Mouse (Mus musculus) embryonic fibroblast, embryonic 13.5 days (primary cell): ENCODE data around the gene Gm8126.
"Not testable (repeated sequence)": the region's sequence is repeated elsewhere in the genome, so short reads cannot be mapped to it uniquely, and the experiment has no call there.

Experiments
- CTCF ChIP-seq: IDR thresholded peaks from 2 replicates; pipeline ENCODE4 v1.5.1; 2011; ENCODE audit warnings: mild to moderate bottlenecking, control low read depth, low read length, moderate library complexity, borderline replicate concordance; ENCODE audit not compliant: insufficient read depth
- POLR2A ChIP-seq: IDR thresholded peaks from 2 replicates; pipeline ENCODE4 v1.6.1; 2011; ENCODE audit warnings: low read depth, mild to moderate bottlenecking, control low read depth, low read length, moderate library complexity

- TF ChIP-seq CTCF, POLR2A: not testable (repeated sequence)
These were observed 23.2 kb upstream of the Gm8126 start, which contains the start of gene Gm8122 for GRCm38 (mm10) chr14:43235204-43235603.
